Mouse (Mus musculus): ENCODE measurements at regions not wholly inside any gene's neighbourhood (a gene's known extent, or its start where the extent isn't known, plus 50 kb on each side); places are given as distances from the start of the nearest gene placed in this dataset.

- Histone ChIP-seq H3K27ac (replicated peaks; ENCODE audit: low read depth, low read length) (no peak overlapping the region), H3K36me3 (ENCODE audit: control insufficient read depth, insufficient read depth, low read length) (no peaks in the 10 kb centered on the region), H3K4me2 (ENCODE audit: low read depth, severe bottlenecking) (no peak overlapping the region), H3K27me3 (ENCODE audit: control insufficient read depth, insufficient read depth, low read length) (no peaks in the 10 kb centered on the region), H3K9me3 (ENCODE audit: control insufficient read depth, low read length) (no peaks in the 10 kb centered on the region), H3K4me3 (ENCODE audit: low read depth, low read length) (no peak overlapping the region), H3K9ac (ENCODE audit: low read length) (no peak overlapping the region), H3K4me1 (ENCODE audit: control insufficient read depth, insufficient read depth, low read length) (no peaks in the 10 kb centered on the region)
- DNase-seq (ENCODE audit: low spot score) (no peak), ATAC-seq (ENCODE audit: insufficient number of reproducible peaks, low FRiP score, low TSS enrichment, low read depth) (no peak)
- WGBS: 78% methylated on average over 7 of the region's 7 CpGs
Observed at GRCm38 (mm10) chr14:71036620-71037019, 437.0 kb upstream of the Fam160b2 start.

- no peaks in the 10 kb centered on the region for H3K36me3 ChIP-seq (ENCODE audit: control insufficient read depth, insufficient read depth, low read length)
- H3K9ac ChIP-seq (ENCODE audit: low read length): no peak overlapping the region
- no peak overlapping the region for H3K4me3 ChIP-seq (ENCODE audit: low read depth, low read length)
- no peak overlapping the region for H3K27ac ChIP-seq (replicated peaks; ENCODE audit: low read depth, low read length)
- H3K4me2 ChIP-seq (ENCODE audit: low read depth, severe bottlenecking): no peak overlapping the region
- H3K27me3 ChIP-seq (ENCODE audit: control insufficient read depth, insufficient read depth, low read length): no peaks in the 10 kb centered on the region
- no peaks in the 10 kb centered on the region for H3K4me1 ChIP-seq (ENCODE audit: control insufficient read depth, insufficient read depth, low read length)
- 77% methylated on average over 2 of the region's 2 CpGs for WGBS
- ATAC-seq (ENCODE audit: insufficient number of reproducible peaks, low FRiP score, low TSS enrichment, low read depth): no peak
- H3K9me3 ChIP-seq (ENCODE audit: control insufficient read depth, low read length): no peaks in the 10 kb centered on the region
- no peak for DNase-seq (ENCODE audit: low spot score)
Observed at GRCm38 (mm10) chr14:71033586-71033985, 434.0 kb upstream of the Fam160b2 start.

GRCm38 (mm10) chr14:71030164-71030880, 430.7 kb upstream of the Fam160b2 start:
- Histone ChIP-seq H3K4me2 (ENCODE audit: low read depth, severe bottlenecking) (no peak overlapping the region), H3K4me1 (ENCODE audit: control insufficient read depth, insufficient read depth, low read length) (peaks cover 2% of the 10 kb centered on the region; the same call in 1 of the 2 replicates), H3K27ac (replicated peaks; ENCODE audit: low read depth, low read length) (no peak overlapping the region), H3K36me3 (ENCODE audit: control insufficient read depth, insufficient read depth, low read length) (no peaks in the 10 kb centered on the region), H3K27me3 (ENCODE audit: control insufficient read depth, insufficient read depth, low read length) (no peaks in the 10 kb centered on the region), H3K9me3 (ENCODE audit: control insufficient read depth, low read length) (no peaks in the 10 kb centered on the region), H3K9ac (ENCODE audit: low read length) (no peak overlapping the region), H3K4me3 (ENCODE audit: low read depth, low read length) (no peak overlapping the region)
- ATAC-seq (ENCODE audit: insufficient number of reproducible peaks, low FRiP score, low TSS enrichment, low read depth): no peak
- WGBS: 88% methylated on average over 9 of the region's 9 CpGs
- no peak for DNase-seq (ENCODE audit: low spot score)
